ENCODE assay signal across 1 mouse cellular context in the genomic region with DNA sequence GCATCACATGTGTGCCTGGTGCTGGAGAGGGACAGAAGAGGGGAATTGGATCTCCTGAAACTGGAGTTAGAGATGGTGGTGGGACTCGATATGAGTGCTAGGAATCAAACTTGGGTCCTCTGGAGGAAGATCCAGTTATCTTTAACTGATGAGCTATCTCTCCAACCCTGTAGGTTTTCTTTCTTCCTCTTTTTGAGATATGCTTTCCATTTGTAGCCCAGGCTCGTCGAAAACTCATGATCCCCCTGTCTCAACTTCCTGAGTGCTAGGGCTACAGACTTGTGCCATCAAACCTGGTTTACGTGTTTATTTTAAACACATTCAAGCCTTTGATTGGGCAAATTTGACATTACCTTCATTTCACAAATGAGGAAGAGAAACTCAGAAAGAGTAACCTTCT.
TF ChIP-seq lines count a peak whose summit lies in the region.

No protein-coding gene starts in this region.

TF ChIP-seq in MEL, 35 proteins besides CTCF, POLR2A, EP300 and RAD21 (continued from another document):
- TF ChIP-seq TBP (IDR thresholded peaks at IDR 0.05; ENCODE audit: low read depth, low read length), result no peak
